14 mouse cellular contexts compared by ENCODE assay signal in genomic region chr11:35389341-35389740, GRCm38 (mm10).
DNase-seq lines count a peak whose midpoint lies in the region; TF ChIP-seq lines count a peak whose summit lies in the region.
"Had no signal": no experiment of that assay in that cellular context is flagged by ENCODE, and none has a peak within 500 bp of the region (broad histone marks: within the 10 kb centered on the region; RNA-seq: fewer than 3 reads in every experiment).

No protein-coding gene starts in this region.

- 50% methylated on average over 7 of the region's 7 CpGs for WGBS in limb, embryonic 10.5 days

- peak overlapping the region; percentile 58 to 60 for H3K4me3 ChIP-seq in ES-E14 (ENCODE audit: insufficient read depth in 1 of 2, low read depth in 1 of 2, low read length in 2 of 2, poor library complexity in 1 of 2, severe bottlenecking in 1 of 2)
- H3K4me3 ChIP-seq in limb, embryonic 10.5 days, result no peak overlapping the region
- H3K4me3 ChIP-seq: erythroblast, embryonic 14.5 days; kidney, embryonic 15.5 days; midbrain, embryonic 13.5 days had no signal

- H3K36me3 ChIP-seq in ES-E14 (ENCODE audit: control insufficient read depth, insufficient read depth, low read length, poor library complexity, severe bottlenecking), result no peaks in the 10 kb centered on the region; the same call in 1 of the 2 replicates
- no peaks in the 10 kb centered on the region for H3K36me3 ChIP-seq in limb, embryonic 10.5 days
- H3K36me3 ChIP-seq: kidney, embryonic 15.5 days; midbrain, embryonic 13.5 days had no signal

- no peaks in the 10 kb centered on the region for H3K9me3 ChIP-seq in ES-E14 (ENCODE audit: control insufficient read depth, insufficient read depth, low read depth, low read length)
- H3K9me3 ChIP-seq in limb, embryonic 10.5 days (replicated peaks), result no peaks in the 10 kb centered on the region
- H3K9me3 ChIP-seq: kidney, embryonic 15.5 days; midbrain, embryonic 13.5 days had no signal

- intact Hi-C loops in gastrocnemius, postnatal 36 days (cut with DNase I), result no loop called here

- H3K9ac ChIP-seq in ES-E14 (ENCODE audit: insufficient read depth, low read depth, low read length, poor library complexity, severe bottlenecking), result peak overlapping the region; percentile 94
- H3K9ac ChIP-seq: hindbrain, embryonic 14.5 days; kidney, embryonic 15.5 days; midbrain, embryonic 13.5 days had no signal

- peak overlapping the region; percentile 100 for H3K27ac ChIP-seq in ES-E14 (ENCODE audit: insufficient read depth, low read depth, low read length, poor library complexity, severe bottlenecking)
- peak overlapping the region; percentile 63; the same call in 1 of the 2 replicates for H3K27ac ChIP-seq in limb, embryonic 10.5 days
- H3K27ac ChIP-seq: hindbrain, embryonic 14.5 days; kidney, embryonic 15.5 days; midbrain, embryonic 13.5 days had no signal

- peak; percentile 10 for DNase-seq in gastrocnemius, adult 18-20 months (ENCODE audit: low spot score)
- DNase-seq in gastrocnemius, postnatal 36 days, result no peak
- no peak for DNase-seq in ES-E14 (ENCODE audit: low read depth, low spot score)
- peak; percentile 44 for DNase-seq in cerebellum, adult 9-10 months
- no peak for DNase-seq in limb, embryonic 10.5 days (ENCODE audit: low spot score)
- no peak for DNase-seq in retina, embryonic 14.5 days (ENCODE audit: low spot score)
- no peak for DNase-seq in frontal cortex, postnatal 10 days (ENCODE audit: low spot score in 2 of 2)
- DNase-seq in frontal cortex, postnatal 14 days (ENCODE audit: low spot score in 2 of 2), result no peak
- DNase-seq: gastrocnemius, postnatal 25 days; heart, postnatal 10 days had no signal

- no peaks in the 10 kb centered on the region for H3K27me3 ChIP-seq in limb, embryonic 10.5 days (ENCODE audit: low read depth, poor library complexity, severe bottlenecking)

- in situ Hi-C loops in ES-E14 (cut with MboI; ENCODE audit: low sequenced_read_pairs in 2 of 2, unreplicated experiment in 2 of 2), result no loop called here

- H3K4me1 ChIP-seq in ES-E14 (ENCODE audit: control insufficient read depth in 2 of 2, insufficient read depth in 2 of 2, low read length in 2 of 2, poor library complexity in 1 of 2), result peaks cover 21 to 48% of the 10 kb centered on the region in 2 experiments
- peaks cover 96% of the 10 kb centered on the region for H3K4me1 ChIP-seq in limb, embryonic 10.5 days
- H3K4me1 ChIP-seq: midbrain, embryonic 13.5 days had no signal

TF ChIP-seq in ES-E14, 5 proteins besides CTCF, POLR2A, EP300 and RAD21:
- no peak for TF ChIP-seq CHD2 (IDR thresholded peaks at IDR 0.05; ENCODE audit: low read depth, low read length)
- TF ChIP-seq ZC3H11A (IDR thresholded peaks at IDR 0.05; ENCODE audit: borderline replicate concordance, low read depth, low read length), result no peak
- TF ChIP-seq ZNF384 (IDR thresholded peaks at IDR 0.05; ENCODE audit: low read depth, low read length), result no peak
- no peak for TF ChIP-seq MAFK (IDR thresholded peaks at IDR 0.05; ENCODE audit: insufficient read depth, low read depth, low read length)
- TF ChIP-seq HCFC1 (IDR thresholded peaks at IDR 0.05; ENCODE audit: borderline replicate concordance, insufficient read depth, low read length), result no peak
TF ChIP-seq in ES-E14: peak in this region for 0.

Comparison
In these comparisons a context has a peak if more than half of its experiments do, and no peak if none do; other contexts are left out.
1. DNase-seq: peak in gastrocnemius, adult 18-20 months (single experiment) and cerebellum, adult 9-10 months (single experiment); none in gastrocnemius, postnatal 36 days (0 of 2), ES-E14 (single experiment), limb, embryonic 10.5 days (single experiment), retina, embryonic 14.5 days (single experiment), frontal cortex, postnatal 10 days (0 of 2) and frontal cortex, postnatal 14 days (0 of 2).